Mouse (Mus musculus) Patski (cell line): Measurements from ENCODE around the gene Hmgn2. TPM values are rescaled to one million over a fixed set of nuclear protein-coding genes. Genes with fewer than 3 reads are reported as not detected.

ENCODE experiments used
- ATAC-seq: fragments of 100-300 bp; one replicate; pipeline ENCODE4 v1.8.0; 2021
- CTCF ChIA-PET: fragments of 350-600 bp; sonication (Branson Sonifier 250); formaldehyde crosslinking; loops from one replicate; lab custom pipeline; 2022; ENCODE audit warnings: inconsistent platforms; lab: Charles Lee
- POLR2A ChIA-PET: fragments of 350-600 bp; sonication (Branson Sonifier 250); formaldehyde crosslinking; loops from one replicate; lab custom pipeline; 2022; ENCODE audit warnings: antibody characterized with exemption, inconsistent platforms; lab: Charles Lee
- DNase-seq: peaks from one replicate; pipeline ENCODE4 v3.0.0-alpha.2; 2011; ENCODE audit warnings: low read depth, low spot score
- H3K27me3 ChIP-seq: fragments of 371-371 bp; one replicate; pipeline ENCODE4 v1.5.1; 2021
- CTCF ChIP-seq: fragments of 100-300 bp; IDR thresholded peaks from one replicate; pipeline ENCODE4 v1.5.1; 2021
- in situ Hi-C: fragments of 300-500 bp; cut with MboI; formaldehyde crosslinking; loops from 3 replicates; pipeline ENCODE4 v1.11.1; 2018; ENCODE audit warnings: low pct_unique_long_range_greater_than_20kb, mixed read lengths
- polyA plus RNA-seq: library from polyadenylated mRNA; unstranded; gene quantifications from one replicate; pipeline ENCODE4 v1.2.3, GENCODE M21; 2021

Gene Hmgn2
- polyA plus RNA-seq, 1 experiment from 2014 or later = 170 TPM

DNA sequence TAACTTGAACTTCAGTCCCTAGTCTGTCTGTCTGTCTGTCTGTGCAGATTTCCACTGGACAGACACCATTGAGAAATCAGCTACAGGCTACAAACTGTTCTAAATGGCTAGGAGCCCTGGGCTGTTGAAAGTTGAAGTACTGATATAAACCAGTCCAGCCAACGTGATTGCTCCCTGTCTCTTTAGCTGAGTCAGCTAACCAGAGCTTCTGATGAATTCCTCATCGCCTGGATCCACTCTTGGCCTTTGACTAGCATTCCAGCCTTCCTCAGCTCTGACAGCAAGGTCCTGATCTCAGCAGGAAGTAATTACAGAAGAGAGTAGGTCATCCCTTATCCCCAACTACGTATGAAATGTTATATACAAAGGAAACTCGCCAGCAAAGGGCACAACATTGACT lies 21.7 kb downstream of the Hmgn2 start:
- POLR2A ChIA-PET = no interaction called here
- DNase-seq (no peak), ATAC-seq (no peak)
- no peaks in the 10 kb centered on the region for H3K27me3 ChIP-seq
- in situ Hi-C loops = no loop called here
- CTCF ChIA-PET = no interaction called here
- no peak for TF ChIP-seq CTCF

DNA sequence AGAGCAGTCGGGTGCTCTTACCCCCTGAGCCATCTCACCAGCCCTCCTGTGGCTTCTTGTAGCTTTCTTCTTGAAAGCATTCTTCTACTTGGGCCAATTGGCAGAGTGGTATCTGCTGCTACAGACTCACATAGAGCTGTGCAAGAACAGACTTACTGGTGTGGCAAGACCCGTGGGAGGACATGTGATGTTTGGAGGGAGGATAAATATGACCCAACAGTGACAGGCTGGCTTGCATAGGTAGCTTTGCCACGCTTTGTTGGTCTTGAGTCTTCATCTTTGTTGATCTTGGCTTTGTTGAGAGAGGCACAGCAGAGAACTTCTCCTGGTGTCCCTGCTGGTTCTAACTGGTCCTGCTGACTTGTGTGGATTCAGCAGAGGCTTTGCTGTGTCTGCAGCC lies 24.7 kb downstream of the Hmgn2 start:
- ChIA-PET CTCF (no interaction called here), POLR2A (no interaction called here)
- in situ Hi-C loops = no loop called here
- ATAC-seq (no peak), DNase-seq (no peak)
- H3K27me3 ChIP-seq = no peaks in the 10 kb centered on the region
- TF ChIP-seq CTCF = no peak

DNA sequence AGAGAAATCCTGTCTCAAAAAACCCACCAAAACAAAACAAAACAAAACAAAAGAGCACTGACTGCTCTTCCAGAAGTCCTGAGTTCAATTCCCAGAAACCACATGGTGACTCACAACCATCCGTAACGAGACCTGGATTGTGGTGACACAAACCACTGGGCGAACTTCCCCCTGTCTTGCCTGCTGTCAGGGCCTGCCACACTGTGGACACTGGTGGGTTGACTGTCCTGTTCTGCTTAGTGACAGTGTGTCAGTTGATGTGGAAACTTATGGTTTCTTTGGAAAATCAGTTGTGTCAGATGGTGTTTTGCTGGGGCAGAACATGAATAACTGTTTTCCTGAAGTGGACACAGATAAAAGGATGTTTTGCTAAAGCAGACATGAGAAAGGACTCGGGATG lies 25.8 kb downstream of the Hmgn2 start:
- POLR2A ChIA-PET = no interaction called here
- CTCF ChIA-PET = no interaction called here
- no peaks in the 10 kb centered on the region for H3K27me3 ChIP-seq
- ATAC-seq (no peak), DNase-seq (no peak)
- TF ChIP-seq CTCF = no peak
- in situ Hi-C loops = no loop called here

DNA sequence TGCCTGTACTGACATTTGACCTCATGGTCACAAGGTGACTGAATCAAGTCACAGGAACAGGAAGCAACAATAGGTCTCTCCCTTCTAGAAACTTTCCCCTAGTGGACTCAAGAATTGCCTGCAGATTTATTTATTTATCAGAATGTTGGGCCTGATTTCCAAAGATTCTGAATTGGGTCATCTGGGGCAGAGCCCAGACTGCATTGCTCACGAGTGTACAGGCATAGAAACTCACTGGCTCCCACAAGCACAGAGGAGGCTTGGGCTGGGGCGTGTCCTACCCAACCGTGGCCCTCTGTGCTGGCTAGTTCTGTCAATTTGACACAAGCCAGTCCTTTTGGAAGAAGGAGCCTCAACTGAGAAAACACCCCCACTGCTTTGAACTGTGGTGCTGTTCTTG lies 26.9 kb downstream of the Hmgn2 start:
- in situ Hi-C loops = no loop called here
- DNase-seq (no peak), ATAC-seq (no peak)
- ChIA-PET POLR2A (no interaction called here), CTCF (no interaction called here)
- no peaks in the 10 kb centered on the region for H3K27me3 ChIP-seq
- no peak for TF ChIP-seq CTCF

DNA sequence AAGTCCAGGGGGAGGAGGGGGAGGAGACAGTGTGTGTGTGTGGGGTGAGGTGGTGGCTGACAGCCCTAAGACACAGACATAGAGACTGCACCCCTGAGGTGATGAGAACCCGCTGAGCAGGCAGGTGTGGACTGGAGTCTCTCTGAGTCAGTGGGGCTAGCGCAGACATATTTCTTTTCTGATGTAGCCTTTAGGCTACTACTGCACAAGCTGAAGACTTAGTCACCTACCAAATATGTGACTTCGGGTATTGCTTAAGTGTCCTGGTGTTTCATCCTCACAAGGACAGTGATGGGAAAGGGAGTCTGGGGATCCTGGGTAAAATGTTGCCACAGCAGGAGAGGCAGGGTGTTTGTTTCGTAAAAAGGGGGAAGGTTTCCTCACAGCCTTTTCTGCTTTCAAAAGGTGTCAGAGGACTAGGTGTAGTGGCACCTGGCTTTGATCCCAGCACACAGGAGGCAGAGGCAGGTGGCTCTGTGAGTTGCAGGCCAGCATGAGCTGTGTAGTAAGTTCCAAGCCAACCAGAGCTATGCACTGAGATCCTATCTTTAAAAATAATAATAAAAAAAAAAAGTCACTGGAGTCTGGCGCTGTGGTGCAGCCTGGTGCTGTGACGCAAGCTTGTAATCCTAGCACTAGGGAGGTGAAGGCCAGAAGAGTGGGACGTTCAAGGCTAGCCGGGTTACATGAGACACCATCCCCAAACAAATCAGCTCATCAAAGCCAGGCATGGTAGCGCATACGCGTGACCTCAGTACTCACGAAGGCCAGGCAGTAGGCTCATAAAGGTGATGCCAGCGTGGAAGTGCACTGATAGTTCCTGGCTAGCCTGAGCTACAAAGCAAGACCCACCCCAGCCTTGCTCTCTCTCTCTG lies 27.8 kb downstream of the Hmgn2 start:
- TF ChIP-seq CTCF = no peak
- DNase-seq (peak; percentile 76), ATAC-seq (peak; percentile 76)
- in situ Hi-C loops = no loop called here
- no peaks in the 10 kb centered on the region for H3K27me3 ChIP-seq
- POLR2A ChIA-PET = no interaction called here
- CTCF ChIA-PET = no interaction called here

DNA sequence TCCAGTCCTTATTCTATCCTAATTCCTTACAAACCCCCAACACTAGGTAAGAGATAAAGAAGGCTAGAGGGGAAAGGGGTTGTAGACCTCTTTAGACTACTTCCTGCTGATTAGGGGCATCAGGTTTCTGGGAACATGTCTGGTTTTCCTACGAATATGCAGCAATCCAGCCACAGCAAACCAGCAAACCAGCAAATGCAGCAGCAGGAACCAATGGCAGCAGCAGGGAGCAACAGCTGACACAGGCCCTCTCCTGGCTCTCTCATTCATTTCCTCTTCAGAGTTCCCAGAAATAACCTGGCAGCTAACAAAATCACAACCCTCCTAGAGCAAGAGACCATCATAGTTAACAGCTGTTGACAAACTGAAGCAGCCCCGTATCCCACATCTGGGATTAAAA lies 30.4 kb downstream of the Hmgn2 start:
- TF ChIP-seq CTCF = no peak
- H3K27me3 ChIP-seq = no peaks in the 10 kb centered on the region
- ChIA-PET POLR2A (no interaction called here), CTCF (no interaction called here)
- no peak for DNase-seq
- in situ Hi-C loops = no loop called here
- ATAC-seq = no peak

DNA sequence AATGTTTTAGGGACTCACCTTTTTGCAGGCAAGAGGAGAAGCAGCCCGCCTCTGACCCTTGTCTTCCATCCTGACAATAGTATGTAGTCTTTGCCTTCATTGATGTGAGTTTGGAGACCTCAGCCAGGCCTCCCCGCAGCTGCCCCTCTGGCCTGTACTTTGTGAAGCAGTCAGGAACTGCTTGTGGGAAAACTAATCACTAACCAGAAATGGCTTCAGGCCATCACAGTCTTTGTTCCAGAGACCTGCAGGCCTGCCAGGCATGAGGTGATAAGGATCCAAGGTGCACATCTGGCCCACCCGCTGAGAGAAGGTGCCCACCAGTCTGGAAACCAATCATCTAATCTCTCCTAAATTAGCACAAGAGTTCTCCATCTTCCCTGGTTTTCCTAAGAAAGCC lies 36.7 kb downstream of the Hmgn2 start:
- DNase-seq (no peak), ATAC-seq (no peak)
- CTCF ChIA-PET = no interaction called here
- in situ Hi-C loops = no loop called here
- H3K27me3 ChIP-seq = no peaks in the 10 kb centered on the region
- no peak for TF ChIP-seq CTCF
- POLR2A ChIA-PET = interaction anchor here (0.6 kb wide), 1 partner anchor 236 kb away, joined by 3 read pairs; no protein-coding TSS in a partner anchor

DNA sequence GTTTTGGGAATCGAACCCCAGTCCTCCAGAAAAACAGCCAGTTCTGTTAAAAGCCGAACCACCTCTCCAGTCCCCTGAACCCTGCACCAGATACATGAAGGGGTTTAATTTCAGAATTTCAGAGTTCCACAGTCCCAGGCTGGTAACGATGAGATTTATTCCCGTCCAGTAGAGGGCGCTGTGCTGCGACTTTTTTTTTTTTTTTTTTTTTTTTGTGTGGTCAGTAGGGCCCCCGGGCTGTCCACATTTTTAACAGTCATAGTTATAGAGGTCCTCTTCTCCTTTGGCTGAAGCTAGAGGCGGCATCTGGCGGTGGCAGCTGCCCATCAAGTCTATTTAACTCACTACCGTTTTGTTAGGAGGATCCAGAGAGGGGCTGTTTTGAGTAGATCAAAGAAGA lies 37.1 kb downstream of the Hmgn2 start:
- in situ Hi-C loops = no loop called here
- ChIA-PET CTCF (interaction anchor here (0.6 kb wide), 1 partner anchor 290 kb away, joined by 3 read pairs; no protein-coding TSS in a partner anchor), POLR2A (interaction anchor here (0.6 kb wide), 1 partner anchor 236 kb away, joined by 3 read pairs; no protein-coding TSS in a partner anchor)
- H3K27me3 ChIP-seq = no peaks in the 10 kb centered on the region
- peak; percentile 60 for TF ChIP-seq CTCF
- no peak for DNase-seq
- no peak for ATAC-seq

DNA sequence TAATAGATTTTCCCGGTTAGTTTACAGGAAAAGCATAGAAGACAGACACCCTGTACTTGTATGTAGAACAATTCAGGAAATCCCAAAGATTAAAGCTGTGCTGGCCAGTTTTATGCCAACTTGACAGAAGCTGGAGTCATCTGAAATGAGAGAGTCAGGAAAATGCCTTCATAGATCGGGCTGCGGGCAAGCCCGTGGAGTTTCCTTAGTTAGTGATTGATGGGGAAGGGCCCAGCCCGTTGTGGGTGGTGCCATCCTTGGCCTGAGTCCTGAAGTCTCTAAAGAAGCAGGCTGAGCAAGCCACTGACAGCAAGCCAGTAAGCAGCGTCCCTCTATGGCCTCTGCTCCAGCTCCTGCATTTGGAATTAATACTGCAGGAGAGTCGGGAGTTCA lies 39.2 kb downstream of the Hmgn2 start:
- TF ChIP-seq CTCF = no peak
- CTCF ChIA-PET = no interaction called here
- in situ Hi-C loops = no loop called here
- H3K27me3 ChIP-seq = no peaks in the 10 kb centered on the region
- DNase-seq = no peak
- ATAC-seq = no peak
- POLR2A ChIA-PET = no interaction called here

DNA sequence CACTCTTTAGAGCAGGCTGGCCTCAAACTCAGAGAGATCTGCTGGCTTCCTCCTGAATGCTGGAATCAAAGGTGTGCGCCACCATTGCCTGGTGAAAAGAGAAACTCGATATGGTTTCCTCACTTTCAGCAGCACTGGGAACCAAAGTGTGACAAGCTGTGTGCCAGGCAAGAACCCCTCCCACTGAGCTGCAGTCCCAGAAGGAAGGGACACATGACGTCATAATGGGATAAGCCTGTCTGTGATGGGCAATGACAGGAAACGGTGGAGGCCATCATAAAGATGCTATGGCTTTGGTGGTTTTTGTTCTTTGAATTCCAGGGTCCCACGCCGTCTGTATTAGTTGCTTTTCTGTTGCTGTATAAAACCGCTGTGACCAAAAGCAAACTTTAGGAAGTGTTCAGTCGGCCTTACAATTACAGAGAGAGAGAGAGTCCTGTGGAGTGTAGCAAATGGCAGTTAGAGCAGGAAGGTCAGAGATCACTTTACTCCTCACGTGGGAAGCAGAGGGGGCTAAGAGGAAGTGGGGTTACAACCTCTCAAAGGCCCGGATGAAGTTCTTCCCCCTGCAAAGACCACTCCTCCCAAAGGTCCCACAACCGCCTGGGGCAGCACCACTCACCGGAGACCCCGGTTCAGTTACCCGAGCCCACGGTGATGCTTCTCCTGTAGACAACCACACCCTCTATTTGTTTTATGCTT lies 39.7 kb downstream of the Hmgn2 start:
- in situ Hi-C loops = no loop called here
- ATAC-seq (no peak), DNase-seq (no peak)
- TF ChIP-seq CTCF = no peak
- no peaks in the 10 kb centered on the region for H3K27me3 ChIP-seq
- CTCF ChIA-PET = no interaction called here
- POLR2A ChIA-PET = no interaction called here

DNA sequence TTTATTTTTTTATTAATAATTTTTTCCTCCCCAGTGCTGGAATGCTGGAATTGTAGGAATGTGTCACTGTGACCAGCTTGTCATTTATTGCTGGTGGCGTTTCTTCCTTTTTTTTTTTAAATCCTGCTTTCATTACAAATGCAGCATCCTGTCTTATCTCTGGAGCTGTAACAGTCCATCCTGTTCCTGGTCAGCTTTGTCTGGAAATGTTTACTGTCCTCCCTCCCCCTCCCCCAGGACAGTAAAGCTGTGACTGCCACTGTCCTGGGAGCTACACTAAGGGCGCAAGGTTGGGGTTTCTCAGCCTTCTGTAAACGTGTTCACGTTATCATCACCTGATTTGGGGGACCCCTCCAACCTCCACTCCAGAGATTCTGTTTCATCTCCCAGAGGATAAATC lies 43.2 kb downstream of the Hmgn2 start:
- DNase-seq (no peak), ATAC-seq (no peak)
- no peak for TF ChIP-seq CTCF
- POLR2A ChIA-PET = no interaction called here
- CTCF ChIA-PET = no interaction called here
- in situ Hi-C loops = no loop called here
- H3K27me3 ChIP-seq = no peaks in the 10 kb centered on the region
